Mouse (Mus musculus) embryonic facial prominence, embryonic 12.5 days (tissue): ENCODE results near the gene Kcp. TPM values are rescaled to one million over a fixed set of nuclear protein-coding genes. Genes with fewer than 3 reads are reported as not detected.
A peak's percentile ranks its signal among the peaks of the same experiment; 100 is the strongest.

Experiments
- ATAC-seq: fragments of 200-750 bp; cut with Nextera tagmentation; 2 replicates; pipeline ENCODE4 v1.8.0; 2017; ENCODE audit not compliant: insufficient number of reproducible peaks, insufficient read depth, low FRiP score, low TSS enrichment
- H3K27ac ChIP-seq: fragments of 300-500 bp; sonication (generic); 2 replicates; pipeline ENCODE4 v1.5.1; 2016; ENCODE audit warnings: mild to moderate bottlenecking
- H3K27me3 ChIP-seq: fragments of 300-500 bp; sonication (generic); 2 replicates; pipeline ENCODE4 v1.6.1; 2016; ENCODE audit warnings: mild to moderate bottlenecking, moderate library complexity
- H3K36me3 ChIP-seq: fragments of 300-500 bp; sonication (generic); 2 replicates; pipeline ENCODE4 v1.6.1; 2016; ENCODE audit warnings: mild to moderate bottlenecking
- H3K4me1 ChIP-seq: fragments of 300-500 bp; sonication (generic); 2 replicates; pipeline ENCODE4 v1.6.1; 2016
- H3K4me2 ChIP-seq: fragments of 300-500 bp; sonication (generic); replicated peaks from 2 replicates; pipeline ENCODE4 v1.6.1; 2016; ENCODE audit warnings: mild to moderate bottlenecking, moderate library complexity
- H3K4me3 ChIP-seq: fragments of 300-500 bp; sonication (generic); 2 replicates; pipeline ENCODE4 v1.5.1; 2016; ENCODE audit warnings: mild to moderate bottlenecking
- H3K9ac ChIP-seq: fragments of 300-500 bp; sonication (generic); 2 replicates; pipeline ENCODE4 v1.6.1; 2016; ENCODE audit warnings: mild to moderate bottlenecking, moderate library complexity
- H3K9me3 ChIP-seq: fragments of 300-500 bp; sonication (generic); 2 replicates; pipeline ENCODE4 v1.6.1; 2016; ENCODE audit warnings: mild to moderate bottlenecking, moderate library complexity
- WGBS: fragments of 180-500 bp; shearing (Covaris S2); methylation state at CpG from one replicate; pipeline ENCODE4 v1.1.7; 2016; 5-methylcytosine and 5-hydroxymethylcytosine counted together
- polyA plus RNA-seq: library from polyadenylated mRNA; unstranded; fragments of >200 nt; fragmentation: Nextera tagmentation; extraction: Ambion mirVana; gene quantifications from 2 replicates; pipeline ENCODE4 v1.2.1, GENCODE M21; 2016

Kcp gene
- polyA plus RNA-seq, 1 experiment from 2014 or later, result 40.6 TPM

- no peak for ATAC-seq
- peaks cover 7% of the 10 kb centered on the region; the same call in 1 of the 2 replicates for H3K4me1 ChIP-seq
- no peak overlapping the region for H3K4me3 ChIP-seq
- H3K27me3 ChIP-seq, result no peaks in the 10 kb centered on the region
- H3K36me3 ChIP-seq, result no peaks in the 10 kb centered on the region
- no peaks in the 10 kb centered on the region for H3K9me3 ChIP-seq
- no peak overlapping the region for H3K27ac ChIP-seq
- H3K9ac ChIP-seq, result no peak overlapping the region
- no peak overlapping the region for H3K4me2 ChIP-seq
- WGBS, result 8% methylated on average over 5 of the region's 5 CpGs
Observed at GRCm38 (mm10) chr6:29517139-29517538, 9.4 kb upstream of the Kcp start.

GRCm38 (mm10) chr6:29513284-29513683 is 5.5 kb upstream of the Kcp start:
- H3K9me3 ChIP-seq, result no peaks in the 10 kb centered on the region
- ATAC-seq, result peak; percentile 36; the same call in 1 of the 2 replicates
- 0% methylated on average over 11 of the region's 11 CpGs for WGBS
- no peaks in the 10 kb centered on the region for H3K36me3 ChIP-seq
- 0 out of 2 replicates have a peak overlapping the region, but pooled peaks have one; percentile 11 for H3K4me3 ChIP-seq
- no peak overlapping the region for H3K9ac ChIP-seq
- H3K4me2 ChIP-seq, result peak overlapping the region; percentile 40
- peaks cover 12% of the 10 kb centered on the region; the same call in 1 of the 2 replicates for H3K4me1 ChIP-seq
- H3K27me3 ChIP-seq, result no peaks in the 10 kb centered on the region
- H3K27ac ChIP-seq, result peak overlapping the region; percentile 56

GRCm38 (mm10) chr6:29509086-29509485 is 1.3 kb upstream of the Kcp start:
- Histone ChIP-seq H3K4me3 (no peak overlapping the region), H3K4me1 (peaks cover 25% of the 10 kb centered on the region), H3K27me3 (0 out of 2 replicates have a peak, but pooled peaks cover 3% of the 10 kb centered on the region), H3K9me3 (no peaks in the 10 kb centered on the region), H3K4me2 (no peak overlapping the region), H3K27ac (no peak overlapping the region), H3K9ac (no peak overlapping the region), H3K36me3 (peaks cover 3% of the 10 kb centered on the region; the same call in 1 of the 2 replicates)
- no peak for ATAC-seq
- 48% methylated on average over 2 of the region's 2 CpGs for WGBS

- Histone ChIP-seq H3K9ac (peak overlapping the region; percentile 73), H3K4me2 (peak overlapping the region; percentile 63), H3K27ac (peak overlapping the region; percentile 18; the same call in 1 of the 2 replicates), H3K4me1 (peaks cover 19% of the 10 kb centered on the region), H3K9me3 (no peaks in the 10 kb centered on the region), H3K27me3 (0 out of 2 replicates have a peak, but pooled peaks cover 3% of the 10 kb centered on the region), H3K36me3 (peaks cover 10% of the 10 kb centered on the region; the same call in 1 of the 2 replicates), H3K4me3 (peak overlapping the region; percentile 71)
- WGBS, result 21% methylated on average over 8 of the region's 8 CpGs
- ATAC-seq, result 0 out of 2 replicates have a peak, but pooled peaks have one; percentile 22
Observed at GRCm38 (mm10) chr6:29506834-29507233, 918 bp downstream of the Kcp start.

GRCm38 (mm10) chr6:29505493-29505892 is 2.3 kb downstream of the Kcp start:
- H3K4me1 ChIP-seq, result peaks cover 15% of the 10 kb centered on the region
- ATAC-seq, result no peak
- H3K27me3 ChIP-seq, result 0 out of 2 replicates have a peak, but pooled peaks cover 3% of the 10 kb centered on the region
- 0 out of 2 replicates have a peak overlapping the region, but pooled peaks have one; percentile 0 for H3K4me2 ChIP-seq
- H3K4me3 ChIP-seq, result no peak overlapping the region
- H3K27ac ChIP-seq, result no peak overlapping the region
- WGBS, result 86% methylated on average over 5 of the region's 5 CpGs
- peaks cover 18% of the 10 kb centered on the region; the same call in 1 of the 2 replicates for H3K36me3 ChIP-seq
- H3K9me3 ChIP-seq, result no peaks in the 10 kb centered on the region
- 0 out of 2 replicates have a peak overlapping the region, but pooled peaks have one; percentile 10 for H3K9ac ChIP-seq

GRCm38 (mm10) chr6:29501599-29501998 is 6.2 kb downstream of the Kcp start:
- H3K27ac ChIP-seq, result no peak overlapping the region
- no peak for ATAC-seq
- no peak overlapping the region for H3K4me3 ChIP-seq
- peaks cover 6% of the 10 kb centered on the region for H3K4me1 ChIP-seq
- H3K4me2 ChIP-seq, result no peak overlapping the region
- peaks cover 42% of the 10 kb centered on the region for H3K36me3 ChIP-seq
- H3K9ac ChIP-seq, result no peak overlapping the region
- H3K9me3 ChIP-seq, result no peaks in the 10 kb centered on the region
- peaks cover 26% of the 10 kb centered on the region for H3K27me3 ChIP-seq
- 100% methylated on average over 1 of the region's 1 CpGs for WGBS

GRCm38 (mm10) chr6:29500810-29501209 is 6.9 kb downstream of the Kcp start:
- Histone ChIP-seq H3K36me3 (peaks cover 48% of the 10 kb centered on the region), H3K27ac (no peak overlapping the region), H3K27me3 (peaks cover 31% of the 10 kb centered on the region), H3K9ac (no peak overlapping the region), H3K4me3 (no peak overlapping the region), H3K4me2 (no peak overlapping the region), H3K4me1 (no peaks in the 10 kb centered on the region; the same call in 1 of the 2 replicates), H3K9me3 (no peaks in the 10 kb centered on the region)
- no peak for ATAC-seq
- WGBS, result 92% methylated on average over 6 of the region's 6 CpGs

GRCm38 (mm10) chr6:29500177-29500576 is 7.6 kb downstream of the Kcp start:
- Histone ChIP-seq H3K27me3 (peaks cover 34% of the 10 kb centered on the region), H3K36me3 (peaks cover 50% of the 10 kb centered on the region)
- 95% methylated on average over 7 of the region's 7 CpGs for WGBS

GRCm38 (mm10) chr6:29497791-29498190 is 10.0 kb downstream of the Kcp start:
- Histone ChIP-seq H3K4me1 (no peaks in the 10 kb centered on the region), H3K4me3 (no peak overlapping the region), H3K9me3 (no peaks in the 10 kb centered on the region), H3K27ac (no peak overlapping the region), H3K4me2 (no peak overlapping the region), H3K9ac (no peak overlapping the region), H3K27me3 (peaks cover 34% of the 10 kb centered on the region), H3K36me3 (peaks cover 40% of the 10 kb centered on the region)
- WGBS, result 45% methylated on average over 2 of the region's 2 CpGs
- ATAC-seq, result no peak

More at GRCm38 (mm10) chr6:29500177-29500576, 7.6 kb downstream of the Kcp start:
- Histone ChIP-seq H3K27ac (no peak overlapping the region), H3K9me3 (no peaks in the 10 kb centered on the region), H3K4me1 (no peaks in the 10 kb centered on the region; the same call in 1 of the 2 replicates), H3K4me2 (no peak overlapping the region), H3K4me3 (no peak overlapping the region), H3K9ac (no peak overlapping the region)
- ATAC-seq, result no peak

- Histone ChIP-seq H3K27me3 (peaks cover 34% of the 10 kb centered on the region), H3K4me1 (no peaks in the 10 kb centered on the region), H3K4me2 (0 out of 2 replicates have a peak overlapping the region, but pooled peaks have one; percentile 4), H3K9me3 (no peaks in the 10 kb centered on the region), H3K9ac (no peak overlapping the region), H3K36me3 (peaks cover 46% of the 10 kb centered on the region), H3K27ac (no peak overlapping the region), H3K4me3 (no peak overlapping the region)
- ATAC-seq, result no peak
- 21% methylated on average over 25 of the region's 25 CpGs for WGBS
Observed at GRCm38 (mm10) chr6:29496270-29496669, 11.5 kb downstream of the Kcp start.

- peaks cover 34% of the 10 kb centered on the region for H3K27me3 ChIP-seq
- H3K9me3 ChIP-seq, result no peaks in the 10 kb centered on the region
- no peaks in the 10 kb centered on the region for H3K4me1 ChIP-seq
- no peak for ATAC-seq
- peaks cover 48% of the 10 kb centered on the region for H3K36me3 ChIP-seq
- H3K4me3 ChIP-seq, result no peak overlapping the region
- WGBS, result 79% methylated on average over 4 of the region's 4 CpGs
- H3K9ac ChIP-seq, result no peak overlapping the region
- no peak overlapping the region for H3K27ac ChIP-seq
- H3K4me2 ChIP-seq, result no peak overlapping the region
Observed at GRCm38 (mm10) chr6:29494101-29494500, 13.7 kb downstream of the Kcp start.

GRCm38 (mm10) chr6:29485951-29486350 is 21.8 kb downstream of the Kcp start:
- Histone ChIP-seq H3K9me3 (no peaks in the 10 kb centered on the region), H3K4me3 (no peak overlapping the region), H3K9ac (no peak overlapping the region), H3K4me2 (no peak overlapping the region), H3K36me3 (peaks cover 27% of the 10 kb centered on the region; the same call in 1 of the 2 replicates), H3K4me1 (0 out of 2 replicates have a peak, but pooled peaks cover 6% of the 10 kb centered on the region), H3K27ac (no peak overlapping the region), H3K27me3 (peaks cover 11% of the 10 kb centered on the region)
- WGBS, result 45% methylated on average over 2 of the region's 2 CpGs
- no peak for ATAC-seq
